Mouse (Mus musculus) cerebellum, postnatal 36 days (tissue): ENCODE data around the gene Eef1a1.
"Not testable (repeated sequence)": the region's sequence is repeated elsewhere in the genome, so short reads cannot be mapped to it uniquely, and the experiment has no call there.

ENCODE experiments used
- DNase-seq, 2 experiments: peaks; one replicate each; pipeline ENCODE4 v3.0.0; 2021 to 2022; ENCODE audit warnings: mixed read lengths in 2 of 2

The Eef1a1 gene

GRCm38 (mm10) chr9:78506722-78507077 is 17.7 kb upstream of the Eef1a1 start:
- DNase-seq: no peak

GRCm38 (mm10) chr9:78506002-78506721 is 17.2 kb upstream of the Eef1a1 start:
- DNase-seq: no peak

- no peak for DNase-seq
These were observed 16.3 kb upstream of the Eef1a1 start for GRCm38 (mm10) chr9:78505223-78505622.

- no peak for DNase-seq
These were observed 15.7 kb upstream of the Eef1a1 start for GRCm38 (mm10) chr9:78504679-78505078.

- no peak for DNase-seq
These were observed 15.2 kb upstream of the Eef1a1 start for GRCm38 (mm10) chr9:78504133-78504532.

GRCm38 (mm10) chr9:78503223-78504079 is 14.5 kb upstream of the Eef1a1 start:
- DNase-seq: peak; percentile 25 to 27

GRCm38 (mm10) chr9:78501284-78501683 is 12.3 kb upstream of the Eef1a1 start:
- DNase-seq: no peak

- DNase-seq: no peak
These were observed 11.4 kb upstream of the Eef1a1 start for GRCm38 (mm10) chr9:78500386-78500785.

- DNase-seq: no peak
These were observed 4.2 kb upstream of the Eef1a1 start for GRCm38 (mm10) chr9:78493171-78493570.

- DNase-seq: no peak
These were observed 3.3 kb upstream of the Eef1a1 start for GRCm38 (mm10) chr9:78492254-78492653.

GRCm38 (mm10) chr9:78491169-78491568 is 2.2 kb upstream of the Eef1a1 start:
- no peak for DNase-seq

- DNase-seq: not testable (repeated sequence)
These were observed 930 bp downstream of the Eef1a1 start for GRCm38 (mm10) chr9:78488021-78488420.

GRCm38 (mm10) chr9:78484660-78485059 is 4.3 kb downstream of the Eef1a1 start:
- no peak for DNase-seq

- DNase-seq: no peak
These were observed 6.6 kb downstream of the Eef1a1 start for GRCm38 (mm10) chr9:78482386-78482785.

GRCm38 (mm10) chr9:78481423-78482331 is 7.3 kb downstream of the Eef1a1 start:
- peak; percentile 92 to 95 for DNase-seq

GRCm38 (mm10) chr9:78480706-78481358 is 8.1 kb downstream of the Eef1a1 start:
- peak; percentile 71 to 73 for DNase-seq

GRCm38 (mm10) chr9:78480227-78480626 is 8.7 kb downstream of the Eef1a1 start:
- not testable (repeated sequence) for DNase-seq

GRCm38 (mm10) chr9:78479308-78479707 is 9.6 kb downstream of the Eef1a1 start:
- not testable (repeated sequence) for DNase-seq

- not testable (repeated sequence) for DNase-seq
These were observed 10.8 kb downstream of the Eef1a1 start for GRCm38 (mm10) chr9:78478009-78478605.

- no peak for DNase-seq
These were observed 11.9 kb downstream of the Eef1a1 start for GRCm38 (mm10) chr9:78477021-78477551.

- DNase-seq: no peak
These were observed 12.4 kb downstream of the Eef1a1 start for GRCm38 (mm10) chr9:78476531-78477020.
